Mouse (Mus musculus): ENCODE data around the gene Cpne8. TPM values are rescaled to one million over a fixed set of nuclear protein-coding genes. Genes with fewer than 3 reads are reported as not detected.

Gene Cpne8
- polyA plus RNA-seq, 1 experiment, result 14.4 TPM

DNA sequence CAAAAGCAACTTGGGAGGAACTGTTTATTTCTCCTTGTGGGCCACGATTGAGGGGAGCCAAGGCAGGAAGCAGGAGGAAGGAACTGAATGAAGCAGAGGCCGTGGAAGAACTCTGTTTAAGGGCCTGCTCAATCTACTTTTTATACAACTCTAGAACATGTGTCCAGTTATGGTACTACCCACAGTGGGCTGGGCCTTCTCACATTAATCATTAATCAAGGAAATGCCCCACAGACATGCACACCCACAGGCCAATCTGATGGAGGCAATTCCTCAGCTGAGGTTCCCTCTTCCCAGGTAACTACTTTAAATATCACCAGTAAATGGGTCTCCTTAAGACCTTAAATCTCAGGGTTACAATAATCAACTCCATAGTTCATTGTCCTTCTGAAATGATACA is 21.2 kb downstream of the Cpne8 start:
- Histone ChIP-seq H3K4me3 (ENCODE audit: insufficient read depth, low read depth, low read length) (no peak overlapping the region), H3K27ac (ENCODE audit: insufficient read depth, low read depth, low read length) (no peak overlapping the region), H3K4me1 (ENCODE audit: control insufficient read depth, insufficient read depth, low read length) (no peaks in the 10 kb centered on the region), H3K36me3 (ENCODE audit: control insufficient read depth, insufficient read depth, low read length) (no peaks in the 10 kb centered on the region), H3K27me3 (replicated peaks; ENCODE audit: control insufficient read depth, insufficient read depth, low read length) (no peaks in the 10 kb centered on the region)
- no peak for DNase-seq
- 52% methylated on average over 2 of the region's 2 CpGs for WGBS
- TF ChIP-seq CTCF (conservative IDR thresholded peaks at IDR 0.05; ENCODE audit: insufficient read depth, insufficient read length, low read depth, low read length) (no peak), POLR2A (IDR thresholded peaks at IDR 0.05; ENCODE audit: low read depth, low read length) (no peak)

GRCm38 (mm10) chr15:90656521-90656920 is 22.7 kb downstream of the Cpne8 start:
- 84% methylated on average over 8 of the region's 8 CpGs for WGBS
- Histone ChIP-seq H3K4me3 (ENCODE audit: insufficient read depth, low read depth, low read length) (no peak overlapping the region), H3K36me3 (ENCODE audit: control insufficient read depth, insufficient read depth, low read length) (no peaks in the 10 kb centered on the region), H3K4me1 (ENCODE audit: control insufficient read depth, insufficient read depth, low read length) (no peaks in the 10 kb centered on the region), H3K27ac (ENCODE audit: insufficient read depth, low read depth, low read length) (no peak overlapping the region), H3K27me3 (replicated peaks; ENCODE audit: control insufficient read depth, insufficient read depth, low read length) (no peaks in the 10 kb centered on the region)
- DNase-seq, result no peak
- no peak for TF ChIP-seq CTCF (conservative IDR thresholded peaks at IDR 0.05; ENCODE audit: insufficient read depth, insufficient read length, low read depth, low read length)

DNA sequence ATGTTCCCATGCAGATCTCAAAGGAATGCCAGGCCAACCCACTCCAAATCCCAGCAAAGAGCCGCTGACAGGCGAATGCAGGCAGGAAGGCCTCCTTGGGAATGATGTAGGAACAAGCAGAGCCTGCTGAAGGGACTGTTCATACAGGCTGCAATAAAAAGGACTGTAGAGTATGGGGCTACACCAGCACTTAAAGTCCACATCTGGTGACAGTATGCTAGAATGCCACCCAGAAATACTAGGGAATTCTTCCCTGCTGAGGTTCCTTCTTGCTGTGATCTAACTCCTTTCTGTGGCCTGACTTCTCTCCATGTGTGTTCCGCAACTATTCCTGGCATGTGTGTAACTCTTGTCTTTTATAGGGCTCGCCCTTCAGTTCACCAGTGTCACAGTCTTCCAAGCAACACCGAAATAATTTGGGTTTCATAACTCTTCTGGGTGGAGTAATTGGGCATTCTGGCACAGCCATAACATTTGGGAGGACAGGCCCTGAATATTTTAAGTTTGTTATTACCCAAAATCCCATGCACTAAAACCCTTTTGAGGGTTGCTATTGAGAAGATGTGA is 32.1 kb downstream of the Cpne8 start:
- 95% methylated on average over 5 of the region's 5 CpGs for WGBS
- no peaks in the 10 kb centered on the region for H3K27me3 ChIP-seq (replicated peaks; ENCODE audit: control insufficient read depth, insufficient read depth, low read length)
- H3K4me3 ChIP-seq (ENCODE audit: insufficient read depth, low read depth, low read length), result no peak overlapping the region
- no peaks in the 10 kb centered on the region for H3K36me3 ChIP-seq (ENCODE audit: control insufficient read depth, insufficient read depth, low read length)
- DNase-seq, result no peak
- no peak overlapping the region for H3K27ac ChIP-seq (ENCODE audit: insufficient read depth, low read depth, low read length)
- TF ChIP-seq CTCF (conservative IDR thresholded peaks at IDR 0.05; ENCODE audit: insufficient read depth, insufficient read length, low read depth, low read length) (no peak), POLR2A (IDR thresholded peaks at IDR 0.05; ENCODE audit: low read depth, low read length) (no peak)
- no peaks in the 10 kb centered on the region; the same call in 1 of the 2 replicates for H3K4me1 ChIP-seq (ENCODE audit: control insufficient read depth, insufficient read depth, low read length)

- no peaks in the 10 kb centered on the region; the same call in 1 of the 2 replicates for H3K4me1 ChIP-seq (ENCODE audit: control insufficient read depth, insufficient read depth, low read length)
- no peak for DNase-seq
- H3K27ac ChIP-seq (ENCODE audit: insufficient read depth, low read depth, low read length), result no peak overlapping the region
- H3K4me3 ChIP-seq (ENCODE audit: insufficient read depth, low read depth, low read length), result no peak overlapping the region
- WGBS, result 95% methylated on average over 4 of the region's 4 CpGs
- no peaks in the 10 kb centered on the region for H3K36me3 ChIP-seq (ENCODE audit: control insufficient read depth, insufficient read depth, low read length)
- no peak for TF ChIP-seq CTCF (conservative IDR thresholded peaks at IDR 0.05; ENCODE audit: insufficient read depth, insufficient read length, low read depth, low read length)
- TF ChIP-seq POLR2A (IDR thresholded peaks at IDR 0.05; ENCODE audit: low read depth, low read length), result no peak
- no peaks in the 10 kb centered on the region for H3K27me3 ChIP-seq (replicated peaks; ENCODE audit: control insufficient read depth, insufficient read depth, low read length)
Observed at GRCm38 (mm10) chr15:90646326-90646725, 32.9 kb downstream of the Cpne8 start.

DNA sequence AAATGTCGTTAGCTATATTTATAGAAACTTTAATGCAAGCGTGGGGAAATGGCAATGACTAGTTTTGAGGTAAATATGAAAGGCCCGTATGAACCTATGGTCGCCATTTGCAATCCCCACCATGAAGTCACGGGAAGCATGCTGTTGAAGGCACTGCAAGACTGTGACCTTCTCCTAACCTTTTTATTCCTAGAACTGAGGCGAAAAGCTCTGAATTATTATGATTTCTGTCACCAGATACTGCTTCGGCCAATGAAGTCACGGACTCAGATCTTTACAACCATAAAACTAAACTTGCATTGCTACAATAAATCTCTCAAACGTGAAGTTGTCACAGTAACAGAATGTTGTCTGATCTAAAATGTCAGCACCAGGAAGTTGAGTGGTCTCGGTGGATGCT is 33.4 kb downstream of the Cpne8 start:
- Histone ChIP-seq H3K4me3 (ENCODE audit: insufficient read depth, low read depth, low read length) (no peak overlapping the region), H3K27ac (ENCODE audit: insufficient read depth, low read depth, low read length) (no peak overlapping the region), H3K27me3 (replicated peaks; ENCODE audit: control insufficient read depth, insufficient read depth, low read length) (no peaks in the 10 kb centered on the region), H3K36me3 (ENCODE audit: control insufficient read depth, insufficient read depth, low read length) (no peaks in the 10 kb centered on the region), H3K4me1 (ENCODE audit: control insufficient read depth, insufficient read depth, low read length) (no peaks in the 10 kb centered on the region; the same call in 1 of the 2 replicates)
- DNase-seq, result no peak
- TF ChIP-seq CTCF (conservative IDR thresholded peaks at IDR 0.05; ENCODE audit: insufficient read depth, insufficient read length, low read depth, low read length) (no peak), POLR2A (IDR thresholded peaks at IDR 0.05; ENCODE audit: low read depth, low read length) (no peak)
- 86% methylated on average over 10 of the region's 10 CpGs for WGBS

DNA sequence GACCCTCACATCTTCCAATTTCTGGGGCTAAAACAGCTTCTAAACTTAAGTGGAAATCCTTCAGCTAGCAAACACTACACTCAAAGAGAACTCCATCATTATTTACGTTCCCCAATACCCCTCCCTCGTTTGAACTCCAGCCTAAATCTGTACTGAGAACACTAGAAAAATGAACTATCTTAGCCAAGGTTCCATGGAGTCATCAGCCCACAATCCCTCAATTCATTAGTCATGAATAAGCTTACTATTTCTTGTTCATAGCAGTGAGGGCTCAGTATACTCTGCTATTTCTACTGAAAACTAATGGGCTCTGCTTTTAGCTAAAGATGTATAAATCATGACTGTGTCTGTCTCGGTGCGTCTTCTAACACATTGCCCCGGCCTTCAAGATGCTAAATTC is 55.0 kb downstream of the Cpne8 start:
- no peaks in the 10 kb centered on the region for H3K4me1 ChIP-seq (ENCODE audit: control insufficient read depth, insufficient read depth, low read length)
- no peaks in the 10 kb centered on the region for H3K36me3 ChIP-seq (ENCODE audit: control insufficient read depth, insufficient read depth, low read length)
- no peaks in the 10 kb centered on the region for H3K27me3 ChIP-seq (replicated peaks; ENCODE audit: control insufficient read depth, insufficient read depth, low read length)
- WGBS, result 78% methylated on average over 5 of the region's 5 CpGs
- no peak for TF ChIP-seq CTCF (conservative IDR thresholded peaks at IDR 0.05; ENCODE audit: insufficient read depth, insufficient read length, low read depth, low read length)
- no peak for TF ChIP-seq POLR2A (IDR thresholded peaks at IDR 0.05; ENCODE audit: low read depth, low read length)
- H3K4me3 ChIP-seq (ENCODE audit: insufficient read depth, low read depth, low read length), result no peak overlapping the region
- H3K27ac ChIP-seq (ENCODE audit: insufficient read depth, low read depth, low read length), result no peak overlapping the region
- no peak for DNase-seq

- DNase-seq, result no peak
- H3K27me3 ChIP-seq (replicated peaks; ENCODE audit: control insufficient read depth, insufficient read depth, low read length), result no peaks in the 10 kb centered on the region
- no peaks in the 10 kb centered on the region for H3K4me1 ChIP-seq (ENCODE audit: control insufficient read depth, insufficient read depth, low read length)
- H3K4me3 ChIP-seq (ENCODE audit: insufficient read depth, low read depth, low read length), result no peak overlapping the region
- no peak for TF ChIP-seq POLR2A (IDR thresholded peaks at IDR 0.05; ENCODE audit: low read depth, low read length)
- TF ChIP-seq CTCF (conservative IDR thresholded peaks at IDR 0.05; ENCODE audit: insufficient read depth, insufficient read length, low read depth, low read length), result no peak
- 74% methylated on average over 3 of the region's 3 CpGs for whole genome bisulfite sequencing
- H3K27ac ChIP-seq (ENCODE audit: insufficient read depth, low read depth, low read length), result no peak overlapping the region
- H3K36me3 ChIP-seq (ENCODE audit: control insufficient read depth, insufficient read depth, low read length), result no peaks in the 10 kb centered on the region
Observed at GRCm38 (mm10) chr15:90622005-90622404, 57.2 kb downstream of the Cpne8 start.
